Mouse (Mus musculus) adrenal gland, adult (tissue): Measurements from ENCODE around the gene Zfp365.

ENCODE experiments used
- DNase-seq, 2 experiments: peaks; one replicate each; pipeline ENCODE4 v3.0.0; 2022 to 2023; ENCODE audit warnings: low spot score in 1 of 2; ENCODE audit not compliant: inconsistent age in 2 of 2

Zfp365 gene

GRCm38 (mm10) chr10:67906063-67906462 lies 6.4 kb downstream of the Zfp365 start:
- no peak for DNase-seq

- peak in 1 of 2 experiments; percentile 32 for DNase-seq
Measured at GRCm38 (mm10) chr10:67903387-67903786, 9.1 kb downstream of the Zfp365 start.

- DNase-seq = no peak
Measured at GRCm38 (mm10) chr10:67901179-67901578, 11.3 kb downstream of the Zfp365 start.

GRCm38 (mm10) chr10:67898949-67899675 lies 13.3 kb downstream of the Zfp365 start:
- peak; percentile 69 to 90 for DNase-seq

GRCm38 (mm10) chr10:67898355-67898935 lies 14.0 kb downstream of the Zfp365 start:
- peak in 1 of 2 experiments; percentile 12 for DNase-seq

- DNase-seq = no peak
Measured at GRCm38 (mm10) chr10:67897281-67897680, 15.2 kb downstream of the Zfp365 start.

GRCm38 (mm10) chr10:67894683-67895082 lies 17.8 kb downstream of the Zfp365 start:
- no peak for DNase-seq

- DNase-seq = no peak
Measured at GRCm38 (mm10) chr10:67894059-67894458, 18.4 kb downstream of the Zfp365 start.

- no peak for DNase-seq
Measured at GRCm38 (mm10) chr10:67893226-67893625, 19.2 kb downstream of the Zfp365 start.

GRCm38 (mm10) chr10:67891126-67891525 lies 21.3 kb downstream of the Zfp365 start:
- DNase-seq = no peak

GRCm38 (mm10) chr10:67887971-67888370 lies 24.5 kb downstream of the Zfp365 start:
- DNase-seq = no peak

GRCm38 (mm10) chr10:67880692-67881091 lies 31.8 kb downstream of the Zfp365 start:
- no peak for DNase-seq

GRCm38 (mm10) chr10:67871811-67872210 lies 40.7 kb downstream of the Zfp365 start:
- peak; percentile 51 to 89 for DNase-seq

GRCm38 (mm10) chr10:67868234-67868633 lies 44.2 kb downstream of the Zfp365 start:
- DNase-seq = no peak

- peak in 1 of 2 experiments; percentile 72 for DNase-seq
Measured at GRCm38 (mm10) chr10:67865841-67866240, 46.6 kb downstream of the Zfp365 start.

GRCm38 (mm10) chr10:67865063-67865462 lies 47.4 kb downstream of the Zfp365 start:
- DNase-seq = peak in 1 of 2 experiments; percentile 30

GRCm38 (mm10) chr10:67862331-67862730 lies 50.1 kb downstream of the Zfp365 start:
- DNase-seq = peak in 1 of 2 experiments; percentile 69

GRCm38 (mm10) chr10:67858878-67859277 lies 53.6 kb downstream of the Zfp365 start:
- DNase-seq = peak; percentile 55 to 89

GRCm38 (mm10) chr10:67857561-67857906 lies 54.9 kb downstream of the Zfp365 start:
- DNase-seq = no peak

- no peak for DNase-seq
Measured at GRCm38 (mm10) chr10:67856791-67857560, 55.5 kb downstream of the Zfp365 start.

- DNase-seq = no peak
Measured at GRCm38 (mm10) chr10:67855760-67856159, 56.7 kb downstream of the Zfp365 start.

- DNase-seq = no peak
Measured at GRCm38 (mm10) chr10:67852411-67852810, 60.1 kb downstream of the Zfp365 start.
